Mouse (Mus musculus) CH12.LX (cell line): Measurements from ENCODE around the gene Fam229a.

Experiments
- CHD2 ChIP-seq: IDR thresholded peaks from 2 replicates; pipeline ENCODE4 v1.6.1; 2011; ENCODE audit warnings: low read length, improper control_type of control experiment
- CTCF ChIP-seq, 2 experiments: IDR thresholded peaks in 1 of 2; conservative IDR thresholded peaks in 1 of 2; 2 replicates each; pipeline ENCODE4 v1.5.1; 2011 to 2012; ENCODE audit warnings: low read depth in 2 of 2, low read length in 2 of 2, improper control_type of control experiment in 1 of 2, inconsistent platforms in 1 of 2, mild to moderate bottlenecking in 1 of 2, moderate library complexity in 1 of 2
- EP300 ChIP-seq: IDR thresholded peaks from 2 replicates; pipeline ENCODE4 v1.6.1; 2011; ENCODE audit warnings: low read length, improper control_type of control experiment
- HCFC1 ChIP-seq: IDR thresholded peaks from 2 replicates; pipeline ENCODE4 v1.6.1; 2012; ENCODE audit warnings: low read depth, mild to moderate bottlenecking, inconsistent platforms, low read length, improper control_type of control experiment
- IRF4 ChIP-seq: IDR thresholded peaks from 2 replicates; pipeline ENCODE4 v1.6.1; 2014; ENCODE audit warnings: low read depth, mild to moderate bottlenecking, inconsistent platforms, low read length, improper control_type of control experiment
- MAFK ChIP-seq: IDR thresholded peaks from 2 replicates; pipeline ENCODE4 v1.6.1; 2011; ENCODE audit warnings: low read length, improper control_type of control experiment; ENCODE audit not compliant: insufficient replicate concordance
- PAX5 ChIP-seq: IDR thresholded peaks from 2 replicates; pipeline ENCODE4 v1.6.1; 2012; ENCODE audit warnings: low read length, inconsistent platforms, mixed read lengths
- POLR2A ChIP-seq: IDR thresholded peaks from 2 replicates; pipeline ENCODE4 v1.6.1; 2011; ENCODE audit warnings: low read depth, mild to moderate bottlenecking, improper control_type of control experiment, low read length
- SIN3A ChIP-seq: IDR thresholded peaks from 2 replicates; pipeline ENCODE4 v1.6.1; 2012; ENCODE audit warnings: low read length, improper control_type of control experiment, inconsistent platforms
- TBP ChIP-seq: conservative IDR thresholded peaks from 2 replicates; pipeline ENCODE4 v1.6.1; 2011; ENCODE audit warnings: low read depth, low read length, improper control_type of control experiment
- UBTF ChIP-seq: IDR thresholded peaks from 2 replicates; pipeline ENCODE4 v1.6.1; 2012; ENCODE audit warnings: low read depth, mild to moderate bottlenecking, inconsistent platforms, low read length, improper control_type of control experiment, moderate library complexity
- ZNF384 ChIP-seq: IDR thresholded peaks from 2 replicates; pipeline ENCODE4 v1.6.1; 2012; ENCODE audit warnings: low read depth, low read length, improper control_type of control experiment, inconsistent platforms

GRCm38 (mm10) chr4:129451471-129452169, 39.4 kb upstream of the Fam229a start:
- no peak for TF ChIP-seq HCFC1
- no peak for TF ChIP-seq POLR2A
- TF ChIP-seq CTCF (conservative IDR thresholded peaks at IDR 0.05 in 1 of 2, IDR thresholded peaks at IDR 0.05 in 1 of 2; ENCODE audit: low read depth in 2 of 2, low read length in 2 of 2): no peak
- TF ChIP-seq MAFK: no peak
- TF ChIP-seq PAX5: no peak
- TF ChIP-seq EP300: no peak
- TF ChIP-seq UBTF: no peak
- no peak for TF ChIP-seq TBP
- TF ChIP-seq CHD2: no peak
- TF ChIP-seq IRF4: no peak
- TF ChIP-seq ZNF384: no peak
- TF ChIP-seq SIN3A: no peak
